Mouse (Mus musculus) E14TG2a.4 (cell line): ENCODE results near the gene Flt1.

Source experiments
- CTCF ChIP-seq: conservative IDR thresholded peaks from 2 replicates; pipeline ENCODE4 v1.5.1; 2014; ENCODE audit warnings: low read length
- NANOG ChIP-seq: IDR thresholded peaks from 2 replicates; pipeline ENCODE4 v1.6.1; 2014; ENCODE audit warnings: borderline replicate concordance, low read length, mixed read lengths
- POU5F1 ChIP-seq: IDR thresholded peaks from 2 replicates; pipeline ENCODE4 v1.6.1; 2014; ENCODE audit warnings: low read length, borderline replicate concordance

GRCm38 (mm10) chr5:147577003-147577402 is 148.8 kb downstream of the Flt1 start:
- TF ChIP-seq CTCF (no peak), POU5F1 (no peak), NANOG (no peak)
